9 mouse cellular contexts compared by ENCODE assay signal in genomic region chr19:55953207-55953606, GRCm38 (mm10).
DNase-seq lines count a peak whose midpoint lies in the region; ATAC-seq and TF ChIP-seq lines count a peak whose summit lies in the region.
"Had no signal": no experiment of that assay in that cellular context is flagged by ENCODE, and none has a peak within 500 bp of the region (broad histone marks: within the 10 kb centered on the region; RNA-seq: fewer than 3 reads in every experiment).

No protein-coding gene starts in this region.

- H3K27ac ChIP-seq in heart, adult 2 months, result no peak overlapping the region
- peak overlapping the region; percentile 58 for H3K27ac ChIP-seq in hindbrain, postnatal 0 days
- H3K27ac ChIP-seq in midbrain, embryonic 16.5 days (ENCODE audit: low read length), result no peak overlapping the region
- H3K27ac ChIP-seq: lung, embryonic 15.5 days had no signal

- no peak overlapping the region for H3K9ac ChIP-seq in heart, adult 2 months (ENCODE audit: low read depth, low read length)
- no peak overlapping the region for H3K9ac ChIP-seq in hindbrain, postnatal 0 days (replicated peaks; ENCODE audit: low read length)
- H3K9ac ChIP-seq in midbrain, embryonic 16.5 days (ENCODE audit: low read depth, low read length), result no peak overlapping the region
- H3K9ac ChIP-seq: lung, embryonic 15.5 days had no signal

- no peaks in the 10 kb centered on the region for H3K36me3 ChIP-seq in heart, adult 2 months (ENCODE audit: control insufficient read depth, insufficient read depth, low read length)
- H3K36me3 ChIP-seq in hindbrain, postnatal 0 days (ENCODE audit: insufficient read depth, low read length), result no peaks in the 10 kb centered on the region
- H3K36me3 ChIP-seq in midbrain, embryonic 16.5 days (ENCODE audit: control insufficient read depth, insufficient read depth, low read length), result no peaks in the 10 kb centered on the region
- H3K36me3 ChIP-seq: lung, embryonic 15.5 days had no signal

- H3K4me2 ChIP-seq in hindbrain, postnatal 0 days (ENCODE audit: low read depth, low read length), result no peak overlapping the region
- H3K4me2 ChIP-seq in midbrain, embryonic 16.5 days (ENCODE audit: low read length), result no peak overlapping the region
- H3K4me2 ChIP-seq: lung, embryonic 15.5 days had no signal

- WGBS in heart, adult 2 months, result 53% methylated on average over 3 of the region's 3 CpGs
- 25% methylated on average over 3 of the region's 3 CpGs for WGBS in hindbrain, postnatal 0 days
- WGBS in midbrain, embryonic 16.5 days, result 39% methylated on average over 3 of the region's 3 CpGs

- intact Hi-C loops in heart, adult 2 months (cut with DNase I), result no loop called here
- intact Hi-C loops in heart, postnatal 25 days (cut with DNase I), result no loop called here

- TF ChIP-seq EP300 in heart, adult 2 months (IDR thresholded peaks at IDR 0.05; ENCODE audit: insufficient read depth, low read depth, low read length), result no peak

- peak; percentile 42 to 50 for DNase-seq in heart, adult 2 months
- DNase-seq in heart, postnatal 25 days (ENCODE audit: low spot score), result no peak
- peak; percentile 53 for DNase-seq in brain, adult 2 months (ENCODE audit: low read depth, low spot score)
- DNase-seq in frontal cortex, adult 2 months (ENCODE audit: extremely low spot score in 1 of 2, low spot score in 1 of 2), result peak; percentile 24 to 48
- peak; percentile 85 for DNase-seq in hindbrain, postnatal 0 days (ENCODE audit: low spot score)
- DNase-seq in spleen, postnatal 4 days (ENCODE audit: low spot score in 2 of 2), result no peak
- no peak for DNase-seq in kidney, adult 11 months

- TF ChIP-seq CTCF in heart, adult 2 months (IDR thresholded peaks at IDR 0.05), result no peak
- no peak for TF ChIP-seq CTCF in hindbrain, postnatal 0 days (IDR thresholded peaks at IDR 0.05; ENCODE audit: low read depth)

- no peaks in the 10 kb centered on the region for H3K27me3 ChIP-seq in heart, adult 2 months (ENCODE audit: control insufficient read depth, insufficient read depth, low read length)
- H3K27me3 ChIP-seq in hindbrain, postnatal 0 days (ENCODE audit: insufficient read depth, low read length), result no peaks in the 10 kb centered on the region
- H3K27me3 ChIP-seq in midbrain, embryonic 16.5 days (ENCODE audit: control insufficient read depth, insufficient read depth, low read depth, low read length), result no peaks in the 10 kb centered on the region
- H3K27me3 ChIP-seq: lung, embryonic 15.5 days had no signal

- no peaks in the 10 kb centered on the region for H3K9me3 ChIP-seq in hindbrain, postnatal 0 days (ENCODE audit: low read length)
- no peaks in the 10 kb centered on the region for H3K9me3 ChIP-seq in midbrain, embryonic 16.5 days (replicated peaks; ENCODE audit: control insufficient read depth, low read length, poor library complexity, severe bottlenecking)
- H3K9me3 ChIP-seq: lung, embryonic 15.5 days had no signal

- H3K4me3 ChIP-seq in heart, adult 2 months, result no peak overlapping the region
- no peak overlapping the region for H3K4me3 ChIP-seq in hindbrain, postnatal 0 days (ENCODE audit: low read length)
- no peak overlapping the region for H3K4me3 ChIP-seq in midbrain, embryonic 16.5 days (ENCODE audit: low read depth, low read length)
- H3K4me3 ChIP-seq: lung, embryonic 15.5 days had no signal

- no peak for TF ChIP-seq POLR2A in heart, adult 2 months (IDR thresholded peaks at IDR 0.05; ENCODE audit: insufficient read depth, low read depth, low read length)

- ATAC-seq in hindbrain, postnatal 0 days, result peak; percentile 68
- ATAC-seq in midbrain, embryonic 16.5 days, result peak; percentile 80

- H3K4me1 ChIP-seq in heart, adult 2 months (ENCODE audit: control insufficient read depth, insufficient read depth, low read length), result no peaks in the 10 kb centered on the region; the same call in 1 of the 2 replicates
- H3K4me1 ChIP-seq in hindbrain, postnatal 0 days (ENCODE audit: insufficient read depth, low read length), result 0 out of 2 replicates have a peak, but pooled peaks cover 7% of the 10 kb centered on the region
- no peaks in the 10 kb centered on the region for H3K4me1 ChIP-seq in midbrain, embryonic 16.5 days (ENCODE audit: control insufficient read depth, insufficient read depth, low read length)
- H3K4me1 ChIP-seq: lung, embryonic 15.5 days had no signal

- H3K79me2 ChIP-seq in heart, adult 2 months (replicated peaks; ENCODE audit: control insufficient read depth, insufficient read depth, low read length), result no peaks in the 10 kb centered on the region

Comparison
In these comparisons a context has a peak if more than half of its experiments do, and no peak if none do; other contexts are left out.
1. DNase-seq: peak in heart, adult 2 months (2 of 2), brain, adult 2 months (single experiment), frontal cortex, adult 2 months (2 of 2) and hindbrain, postnatal 0 days (single experiment); none in heart, postnatal 25 days (single experiment), spleen, postnatal 4 days (0 of 2) and kidney, adult 11 months (single experiment).